Mouse (Mus musculus): Measurements from ENCODE around the gene Rtca.

The Rtca gene

GRCm38 (mm10) chr3:116483271-116483670 is 24.7 kb downstream of the Rtca start:
- POLR2A ChIA-PET = interaction anchor here in 1 of 4 experiments (0.7 kb wide), 1 partner anchor 112 kb away, joined by 3 read pairs; the partner anchor contains the start of gene Sass6
- CTCF ChIA-PET = no interaction called here

- POLR2A ChIA-PET = interaction anchor here in 2 of 4 experiments (0.6 to 2.0 kb wide), 4 partner anchors 11 to 112 kb away, joined by 3 to 5 read pairs (median 4); partner anchors contain the start of genes Dbt (in 1 of the 2) and Sass6 (in 1 of the 2)
These were observed 25.3 kb downstream of the Rtca start for GRCm38 (mm10) chr3:116482724-116483123.

GRCm38 (mm10) chr3:116480937-116481336 is 27.1 kb downstream of the Rtca start:
- POLR2A ChIA-PET = interaction anchor here in 3 of 4 experiments (0.6 to 2.0 kb wide), 8 partner anchors 9 to 147 kb away, joined by 3 to 8 read pairs (median 4); partner anchors contain the start of genes Cdc14a (in 1 of the 3), Dbt (in 1 of the 3) and Rtca (in 1 of the 3)
- CTCF ChIA-PET = interaction anchor here in 2 of 4 experiments (0.5 to 1.3 kb wide), 4 partner anchors 11 to 364 kb away, joined by 3 to 9 read pairs (median 4); no protein-coding TSS in a partner anchor

More at GRCm38 (mm10) chr3:116482724-116483123, 25.3 kb downstream of the Rtca start:
- CTCF ChIA-PET = interaction anchor here in 1 of 4 experiments (0.9 to 1.0 kb wide), 2 partner anchors 142 to 151 kb away, joined by 3 to 4 read pairs; no protein-coding TSS in a partner anchor

- ChIA-PET POLR2A (no interaction called here), CTCF (interaction anchor here in 1 of 4 experiments (0.6 kb wide), 1 partner anchor 147 kb away, joined by 13 read pairs; no protein-coding TSS in a partner anchor)
These were observed 27.9 kb downstream of the Rtca start for GRCm38 (mm10) chr3:116480119-116480518.

- POLR2A ChIA-PET = interaction anchor here in 1 of 4 experiments (0.7 kb wide), 1 partner anchor 377 kb away, joined by 3 read pairs; no protein-coding TSS in a partner anchor
- CTCF ChIA-PET = no interaction called here
These were observed 30.7 kb downstream of the Rtca start for GRCm38 (mm10) chr3:116477351-116477750.

GRCm38 (mm10) chr3:116476686-116477298 is 31.2 kb downstream of the Rtca start:
- ChIA-PET CTCF (no interaction called here), POLR2A (interaction anchor here in 2 of 4 experiments (0.6 to 0.7 kb wide), 2 partner anchors 358 to 378 kb away, joined by 3 read pairs; no protein-coding TSS in a partner anchor)

- CTCF ChIA-PET = interaction anchor here in 1 of 4 experiments (0.5 kb wide), 1 partner anchor 190 kb away, joined by 6 read pairs; no protein-coding TSS in a partner anchor
These were observed 33.4 kb downstream of the Rtca start for GRCm38 (mm10) chr3:116474602-116475001.

GRCm38 (mm10) chr3:116465709-116466108 is 42.3 kb downstream of the Rtca start:
- POLR2A ChIA-PET = no interaction called here
- CTCF ChIA-PET = no interaction called here

More at GRCm38 (mm10) chr3:116474602-116475001, 33.4 kb downstream of the Rtca start:
- POLR2A ChIA-PET = interaction anchor here in 1 of 4 experiments (1.4 kb wide), 1 partner anchor 13 kb away, joined by 4 read pairs; no protein-coding TSS in a partner anchor

GRCm38 (mm10) chr3:116464318-116464717 is 43.7 kb downstream of the Rtca start:
- CTCF ChIA-PET = no interaction called here
- POLR2A ChIA-PET = no interaction called here

- ChIA-PET CTCF (interaction anchor here in 1 of 4 experiments (0.6 kb wide), 1 partner anchor 37 kb away, joined by 3 read pairs; the partner anchor contains the start of gene Cdc14a), POLR2A (interaction anchor here in 1 of 4 experiments (1.3 kb wide), 1 partner anchor 10 kb away, joined by 5 read pairs; no protein-coding TSS in a partner anchor)
These were observed 47.0 kb downstream of the Rtca start for GRCm38 (mm10) chr3:116461053-116461452.

GRCm38 (mm10) chr3:116454529-116454928 is 53.5 kb downstream of the Rtca start:
- CTCF ChIA-PET = no interaction called here
- POLR2A ChIA-PET = interaction anchor here in 1 of 4 experiments (0.6 to 1.2 kb wide), 2 partner anchors 14 to 56 kb away, joined by 3 read pairs; no protein-coding TSS in a partner anchor

- ChIA-PET CTCF (no interaction called here), POLR2A (interaction anchor here in 3 of 4 experiments (0.8 to 1.5 kb wide), 6 partner anchors 9 to 37 kb away, joined by 3 to 5 read pairs (median 3); partner anchors contain the start of gene Cdc14a (in 1 of the 3))
These were observed 57.3 kb downstream of the Rtca start for GRCm38 (mm10) chr3:116450741-116451140.

- CTCF ChIA-PET = no interaction called here
- POLR2A ChIA-PET = interaction anchor here in 1 of 4 experiments (0.8 kb wide), 1 partner anchor 64 kb away, joined by 3 read pairs; no protein-coding TSS in a partner anchor
These were observed 63.7 kb downstream of the Rtca start for GRCm38 (mm10) chr3:116444327-116444726.

- ChIA-PET POLR2A (interaction anchor here in 1 of 4 experiments (1.1 to 1.3 kb wide), 2 partner anchors 20 to 34 kb away, joined by 3 to 10 read pairs; no protein-coding TSS in a partner anchor), CTCF (interaction anchor here in 1 of 4 experiments (1.1 kb wide), 1 partner anchor 18 kb away, joined by 3 read pairs; no protein-coding TSS in a partner anchor)
These were observed 65.2 kb downstream of the Rtca start for GRCm38 (mm10) chr3:116442788-116443187.

- ChIA-PET CTCF (interaction anchor here in 1 of 4 experiments (0.5 to 1.1 kb wide), 2 partner anchors 17 to 18 kb away, joined by 3 to 4 read pairs; partner anchors contain the start of gene Cdc14a), POLR2A (interaction anchor here in 1 of 4 experiments (0.7 to 1.3 kb wide), 4 partner anchors 9 to 33 kb away, joined by 3 to 10 read pairs (median 3); no protein-coding TSS in a partner anchor)
These were observed 66.3 kb downstream of the Rtca start for GRCm38 (mm10) chr3:116441518-116442205.

- CTCF ChIA-PET = no interaction called here
- POLR2A ChIA-PET = interaction anchor here in 2 of 4 experiments (0.5 to 1.4 kb wide), 5 partner anchors 8 to 107 kb away, joined by 3 to 5 read pairs (median 4); partner anchors contain the start of genes Cdc14a (in 1 of the 2) and Dbt (in 1 of the 2)
These were observed 67.7 kb downstream of the Rtca start for GRCm38 (mm10) chr3:116440066-116440997.

Data from embryonic stem cell, embryonic (primary cell).